Mouse (Mus musculus) colon, adult 2 months (tissue): ENCODE data around the gene Zfp629. TPM values are rescaled to one million over a fixed set of nuclear protein-coding genes. Genes with fewer than 3 reads are reported as not detected.

Experiments
- polyA plus RNA-seq: library from polyadenylated mRNA; depleted of rRNA; stranded (reverse); fragments of >200 nt; gene quantifications from 2 replicates; pipeline ENCODE4 v1.2.3, GENCODE M21; 2012; rRNA removed

Gene Zfp629
- 8.3 and 8.5 TPM in 2 replicates for polyA plus RNA-seq

DNA sequence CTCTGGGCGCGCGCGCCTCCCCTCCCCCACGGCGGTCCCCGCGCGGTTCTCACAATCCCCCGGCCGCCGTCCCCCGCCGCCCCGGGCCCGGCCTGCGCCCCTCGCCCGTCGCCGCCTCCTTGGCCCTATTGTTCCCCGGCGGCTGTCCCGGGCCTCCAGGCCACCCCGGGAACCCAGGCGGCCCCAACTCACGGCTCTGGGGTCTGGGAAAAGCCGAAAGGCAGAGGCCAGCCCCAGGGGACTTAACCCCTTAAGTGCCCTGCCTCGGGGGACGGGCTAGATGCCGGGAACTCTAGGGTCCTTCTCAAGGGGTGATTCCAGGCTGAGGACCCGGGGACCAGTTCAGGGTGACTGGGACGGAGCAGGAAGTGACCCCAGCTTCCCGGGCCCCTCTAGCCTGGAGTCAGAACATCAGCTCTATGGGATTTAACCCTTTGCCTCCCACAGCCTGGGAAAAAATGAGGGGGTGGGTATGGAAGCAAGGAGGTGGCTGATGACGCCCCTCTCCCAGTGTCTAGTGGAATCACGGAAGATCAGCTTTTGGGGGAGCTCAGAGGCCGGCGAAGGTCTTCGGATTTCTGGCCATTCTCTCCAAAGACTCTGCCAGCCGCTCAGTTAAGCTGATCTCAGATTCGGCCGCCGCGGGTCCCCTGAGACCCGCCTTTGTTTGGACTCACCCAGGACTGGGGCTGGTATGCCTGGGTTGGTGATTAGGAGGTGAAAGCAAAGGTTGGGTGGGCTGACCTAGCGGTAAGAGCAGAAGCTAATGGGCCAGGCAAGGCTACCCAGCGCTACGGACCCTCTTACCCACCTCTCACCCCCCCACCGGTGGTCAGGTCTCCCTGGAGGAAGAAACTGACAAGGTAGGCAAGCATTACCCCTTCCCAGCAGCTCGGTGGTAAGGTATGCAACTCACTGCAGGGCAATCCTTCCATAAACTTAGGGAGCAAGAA, at the start of gene Zfp629:
Gene Zfp629, minus strand, starts transcription at position 907 of the 953 bp plus-strand sequence.

DNA sequence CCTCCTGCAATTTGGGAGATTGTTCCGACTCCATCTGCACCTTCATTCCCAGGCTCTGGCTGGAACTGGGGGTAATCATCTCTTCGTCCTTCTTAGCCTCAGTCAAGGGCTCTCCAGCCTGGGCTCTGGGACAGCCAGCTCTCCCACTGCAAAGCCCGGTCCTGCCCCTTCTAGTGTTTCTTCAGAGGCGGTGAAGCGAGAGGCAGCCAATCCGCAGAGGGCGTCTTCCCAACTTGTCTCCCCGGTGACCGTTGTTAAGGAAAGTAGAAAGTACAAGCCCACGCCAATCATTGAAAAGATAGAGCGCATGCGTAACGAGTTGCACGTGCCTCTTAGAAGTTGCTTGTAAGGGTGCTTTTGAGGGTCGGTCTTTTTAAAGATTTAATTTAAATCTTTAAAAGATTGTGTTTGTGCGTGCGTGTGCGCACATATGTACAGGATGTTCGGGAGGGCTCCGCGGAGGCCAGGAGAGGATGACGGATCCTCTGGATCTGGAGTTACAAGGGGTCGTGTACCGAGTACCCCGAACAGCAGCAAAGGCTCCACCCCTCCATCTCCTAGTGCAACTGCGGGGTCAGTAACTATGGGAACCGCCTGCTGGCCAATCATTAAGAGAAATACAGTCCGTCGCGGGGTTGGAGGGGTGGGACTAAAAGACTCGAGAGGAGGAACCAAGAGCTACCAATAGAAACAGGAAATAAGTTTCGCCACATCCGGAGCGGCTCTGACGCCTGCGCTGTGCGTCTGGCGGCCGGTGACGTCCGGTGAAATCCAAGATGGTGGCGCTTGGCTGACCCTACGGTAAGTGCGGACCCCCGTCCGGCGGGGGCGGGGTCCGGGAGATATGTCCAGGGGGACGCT, 27.4 kb downstream of the Zfp629 start, which contains the start of the genes Ccdc189 and Rnf40:
Gene Ccdc189, minus strand, starts transcription at position 585 of the 861 bp plus-strand sequence.
Gene Rnf40, plus strand, starts transcription at position 757 of the 861 bp plus-strand sequence.

DNA sequence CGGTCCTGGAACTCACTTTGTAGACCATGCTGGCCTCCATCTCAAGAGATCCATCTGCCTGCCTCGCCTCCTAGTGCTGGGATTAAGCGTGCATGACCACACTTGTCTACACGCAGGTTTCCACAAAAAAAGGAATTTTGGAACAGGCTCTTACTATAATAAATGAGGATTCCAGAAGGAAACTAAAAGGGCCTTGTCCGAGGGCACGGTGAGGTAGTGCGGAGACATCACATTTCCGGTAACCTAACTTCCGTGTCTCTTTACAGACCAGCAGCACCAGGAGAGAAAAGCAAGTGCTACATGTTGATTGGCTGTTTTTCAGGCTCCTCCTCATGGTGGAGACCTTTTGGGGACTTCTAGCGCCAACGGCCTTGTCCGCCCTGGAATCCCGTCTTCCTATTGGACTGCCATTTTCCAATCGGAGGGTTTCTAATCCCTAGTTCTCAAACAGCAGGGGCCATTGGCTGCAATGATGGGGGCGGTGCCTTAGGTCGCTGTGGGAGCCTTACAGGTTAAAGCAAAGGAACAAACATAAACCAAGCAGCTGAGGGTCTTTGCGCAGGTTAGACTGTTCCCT, 42.6 kb downstream of the Zfp629 start, which contains the start of gene Phkg2:
Gene Phkg2, plus strand, starts transcription at position 446 of the 577 bp plus-strand sequence.

DNA sequence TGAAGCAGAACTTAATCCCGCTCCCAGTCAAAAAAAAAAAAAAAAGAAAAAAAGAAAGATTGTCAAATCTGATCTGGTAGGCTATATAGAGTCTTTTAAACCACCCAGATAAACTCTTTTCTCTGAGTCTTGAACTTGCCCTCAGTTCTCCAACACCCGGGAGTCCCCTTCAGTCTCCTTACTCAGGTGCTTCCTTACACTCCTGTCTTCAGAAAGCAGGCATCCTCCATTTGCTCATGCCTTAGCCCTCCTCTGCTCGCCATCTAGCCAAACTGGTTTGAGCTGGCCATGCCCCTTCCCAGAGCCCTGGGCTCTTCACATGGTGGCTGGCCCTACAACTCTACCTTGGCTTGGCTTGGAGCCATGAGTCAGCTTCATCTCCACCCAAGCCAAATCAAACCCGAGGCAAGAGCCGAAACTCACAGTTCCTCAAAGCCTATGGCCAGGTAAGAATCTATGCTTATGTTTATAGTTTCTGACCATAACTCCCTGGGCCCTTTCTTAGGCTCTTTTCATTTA, 54.2 kb downstream of the Zfp629 start, which contains the start of gene Tmem265:
Gene Tmem265, plus strand, starts transcription at position 51 of the 519 bp plus-strand sequence.

Other genes with a start within 250 kb of the Zfp629 start
- 13.0 and 13.4 TPM in 2 replicates for gene Zfp747, start 239.7 kb downstream of the Zfp629 start, polyA plus RNA-seq
- gene 9130019O22Rik, start 228.6 kb downstream of the Zfp629 start, polyA plus RNA-seq: 4.5 and 4.7 TPM in 2 replicates
- 9.8 and 10.4 TPM in 2 replicates for gene E430018J23Rik, start 222.2 kb downstream of the Zfp629 start, polyA plus RNA-seq
- 7.7 and 7.9 TPM in 2 replicates for gene Zfp764, start 209.0 kb downstream of the Zfp629 start, polyA plus RNA-seq
- 24.4 and 29.7 TPM in 2 replicates for gene Zfp688, start 193.7 kb downstream of the Zfp629 start, polyA plus RNA-seq
- gene Zfp689, start 166.6 kb downstream of the Zfp629 start, polyA plus RNA-seq: 4.1 and 4.6 TPM in 2 replicates
- gene Prr14, start 156.2 kb downstream of the Zfp629 start, polyA plus RNA-seq: 75.9 and 78.1 TPM in 2 replicates
- 24.0 and 34.3 TPM in 2 replicates for gene Fbrs, start 136.6 kb downstream of the Zfp629 start, polyA plus RNA-seq
- gene Srcap, start 103.8 kb downstream of the Zfp629 start, polyA plus RNA-seq: 19.2 TPM in 2 replicates
- gene Gm42715, start 96.2 kb downstream of the Zfp629 start, polyA plus RNA-seq: 9.9 and 12.4 TPM in 2 replicates
- 0.83 and 2.6 TPM in 2 replicates for gene Tmem265, start 54.4 kb downstream of the Zfp629 start, polyA plus RNA-seq
- gene Phkg2, start 42.5 kb downstream of the Zfp629 start, polyA plus RNA-seq: 55.0 and 55.1 TPM in 2 replicates
- 3.1 and 3.2 TPM in 2 replicates for gene Ccdc189, start 27.2 kb downstream of the Zfp629 start, polyA plus RNA-seq
- 24.1 and 24.4 TPM in 2 replicates for gene Rnf40, start 27.0 kb downstream of the Zfp629 start, polyA plus RNA-seq
- 30.5 and 30.6 TPM in 2 replicates for gene Bcl7c, start 93.1 kb upstream of the Zfp629 start, polyA plus RNA-seq
- 17.1 and 23.7 TPM in 2 replicates for gene Ctf1, start 96.9 kb upstream of the Zfp629 start, polyA plus RNA-seq
- not detected in 2 replicates for gene Ctf2, start 116.4 kb upstream of the Zfp629 start, polyA plus RNA-seq
- 47.9 and 56.8 TPM in 2 replicates for gene Fbxl19, start 128.7 kb upstream of the Zfp629 start, polyA plus RNA-seq
- gene Orai3, start 154.0 kb upstream of the Zfp629 start, polyA plus RNA-seq: 35.4 and 46.9 TPM in 2 replicates
- gene Setd1a, start 160.9 kb upstream of the Zfp629 start, polyA plus RNA-seq: 8.2 and 9.2 TPM in 2 replicates
- gene Gm49388, start 169.8 kb upstream of the Zfp629 start, polyA plus RNA-seq: 0.86 TPM in 1 of 2 replicates, not detected in the other
- 64.8 and 84.2 TPM in 2 replicates for gene Hsd3b7, start 184.8 kb upstream of the Zfp629 start, polyA plus RNA-seq
- 61.1 and 76.4 TPM in 2 replicates for gene Stx4a, start 208.5 kb upstream of the Zfp629 start, polyA plus RNA-seq
- 3.9 and 4.8 TPM in 2 replicates for gene Stx1b, start 208.8 kb upstream of the Zfp629 start, polyA plus RNA-seq